Mouse (Mus musculus) kidney, adult 2 months (tissue): ENCODE results near the gene Gm7534. TPM values are rescaled to one million over a fixed set of nuclear protein-coding genes. Genes with fewer than 3 reads are reported as not detected.

Experiments
- DNase-seq: peaks from one replicate; pipeline ENCODE4 v3.0.0; 2021
- H3K27ac ChIP-seq: fragments of 200-500 bp; 2 replicates; pipeline ENCODE4 v1.5.1; 2012; ENCODE audit warnings: low read depth, low read length, control low read depth, inconsistent platforms; ENCODE audit not compliant: insufficient read depth
- H3K27me3 ChIP-seq: fragments of 200-500 bp; replicated peaks from 2 replicates; pipeline ENCODE4 v1.6.1; 2012; ENCODE audit warnings: mild to moderate bottlenecking, moderate library complexity, low read length, inconsistent platforms; ENCODE audit not compliant: control insufficient read depth, insufficient read depth
- H3K36me3 ChIP-seq: fragments of 200-500 bp; 2 replicates; pipeline ENCODE4 v1.6.1; 2012; ENCODE audit warnings: mild to moderate bottlenecking, moderate library complexity, low read length, inconsistent platforms; ENCODE audit not compliant: control insufficient read depth, insufficient read depth
- H3K4me1 ChIP-seq: fragments of 200-500 bp; 2 replicates; pipeline ENCODE4 v1.6.1; 2011; ENCODE audit warnings: low read length; ENCODE audit not compliant: control insufficient read depth, insufficient read depth
- H3K4me3 ChIP-seq: fragments of 200-500 bp; 2 replicates; pipeline ENCODE4 v1.5.1; 2011; ENCODE audit warnings: mild to moderate bottlenecking, low read depth, low read length, control low read depth; ENCODE audit not compliant: insufficient read depth
- CTCF ChIP-seq: fragments of 200-500 bp; conservative IDR thresholded peaks from 2 replicates; pipeline ENCODE4 v1.5.1; 2011; ENCODE audit warnings: low read depth, mild to moderate bottlenecking, control low read depth, low read length, moderate library complexity, mixed read lengths; ENCODE audit not compliant: insufficient read depth, insufficient read length
- POLR2A ChIP-seq: fragments of 200-500 bp; IDR thresholded peaks from one replicate; pipeline ENCODE4 v1.6.1; 2011; ENCODE audit warnings: low read depth, low read length, control low read depth
- WGBS: fragments of 180-500 bp; shearing (Covaris S2); methylation state at CpG from one replicate; pipeline ENCODE4 v1.1.7; 2018; 5-methylcytosine and 5-hydroxymethylcytosine counted together
- polyA plus RNA-seq: library from polyadenylated mRNA; depleted of rRNA; stranded (reverse); fragments of >200 nt; gene quantifications from 2 replicates; pipeline ENCODE4 v1.2.3, GENCODE M21; 2012

Gene Gm7534
- polyA plus RNA-seq, 1 experiment, result not detected

DNA sequence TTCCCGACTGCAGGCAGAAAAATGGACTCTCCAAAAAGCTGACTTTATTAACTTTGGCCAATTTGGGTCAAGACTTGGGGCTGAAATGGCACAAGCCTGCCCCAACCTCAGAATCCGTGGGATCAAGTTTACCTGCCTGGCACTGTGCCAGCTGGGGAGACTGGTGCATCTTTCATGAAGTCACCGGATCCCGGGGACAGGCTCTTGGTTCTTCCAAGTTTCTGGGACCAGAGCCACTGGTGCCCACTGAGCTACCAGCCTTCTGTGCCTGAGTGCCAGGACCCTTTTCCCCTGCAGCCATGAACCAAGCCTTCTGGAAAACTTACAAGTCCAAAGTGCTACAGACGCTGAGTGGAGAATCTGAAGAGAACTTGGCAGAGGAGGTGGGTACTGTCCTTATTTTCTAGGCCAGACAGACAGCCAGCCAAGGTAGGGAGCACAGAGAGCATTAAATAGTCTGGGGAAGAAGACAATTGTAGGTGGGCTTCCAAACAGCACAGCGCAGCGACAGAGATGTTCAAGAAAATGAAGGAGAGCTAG is 44.0 kb upstream of the Gm7534 start, which contains the start of gene Gm30191:
TSS of gene Gm30191 (plus strand) at position 217 of the 540 bp plus-strand sequence.
- H3K27me3 ChIP-seq, result peaks cover 4% of the 10 kb centered on the region; the same call in 1 of the 2 replicates
- no peaks in the 10 kb centered on the region for H3K36me3 ChIP-seq
- H3K27ac ChIP-seq, result no peak within 1 kb of the TSS
- peak; percentile 64 for DNase-seq
- no peak within 1 kb of the TSS for H3K4me3 ChIP-seq
- H3K4me1 ChIP-seq, result peaks cover 9% of the 10 kb centered on the region; the same call in 1 of the 2 replicates
- WGBS, result 61% methylated on average over 7 of the region's 7 CpGs
- TF ChIP-seq POLR2A (no peak), CTCF (no peak)

DNA sequence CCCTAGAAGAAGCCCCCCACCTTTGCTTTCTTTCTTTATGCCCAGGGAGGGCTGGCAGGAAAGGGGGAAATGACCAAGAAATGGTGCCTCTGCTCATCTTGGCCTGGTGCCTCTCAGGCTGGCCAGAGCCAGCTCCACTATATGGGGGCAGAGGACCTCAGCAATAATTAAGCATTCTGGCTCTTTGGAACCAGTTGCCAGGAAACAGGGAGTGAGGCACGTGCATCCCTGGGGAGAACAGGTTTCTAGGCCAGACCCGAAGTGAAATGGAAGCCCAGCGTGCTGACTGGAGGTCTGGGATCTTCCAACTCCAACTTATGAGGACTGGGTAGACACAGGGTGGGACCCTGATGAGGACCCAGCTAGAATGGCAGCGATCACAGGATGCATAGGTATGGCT is 43.5 kb upstream of the Gm7534 start:
- no peak overlapping the region for H3K27ac ChIP-seq
- no peak for TF ChIP-seq CTCF
- no peak for TF ChIP-seq POLR2A
- DNase-seq, result peak; percentile 63
- peaks cover 8% of the 10 kb centered on the region; the same call in 1 of the 2 replicates for H3K4me1 ChIP-seq
- peaks cover 3% of the 10 kb centered on the region; the same call in 1 of the 2 replicates for H3K27me3 ChIP-seq
- WGBS, result 26% methylated on average over 4 of the region's 4 CpGs
- no peak overlapping the region for H3K4me3 ChIP-seq
- no peaks in the 10 kb centered on the region for H3K36me3 ChIP-seq

DNA sequence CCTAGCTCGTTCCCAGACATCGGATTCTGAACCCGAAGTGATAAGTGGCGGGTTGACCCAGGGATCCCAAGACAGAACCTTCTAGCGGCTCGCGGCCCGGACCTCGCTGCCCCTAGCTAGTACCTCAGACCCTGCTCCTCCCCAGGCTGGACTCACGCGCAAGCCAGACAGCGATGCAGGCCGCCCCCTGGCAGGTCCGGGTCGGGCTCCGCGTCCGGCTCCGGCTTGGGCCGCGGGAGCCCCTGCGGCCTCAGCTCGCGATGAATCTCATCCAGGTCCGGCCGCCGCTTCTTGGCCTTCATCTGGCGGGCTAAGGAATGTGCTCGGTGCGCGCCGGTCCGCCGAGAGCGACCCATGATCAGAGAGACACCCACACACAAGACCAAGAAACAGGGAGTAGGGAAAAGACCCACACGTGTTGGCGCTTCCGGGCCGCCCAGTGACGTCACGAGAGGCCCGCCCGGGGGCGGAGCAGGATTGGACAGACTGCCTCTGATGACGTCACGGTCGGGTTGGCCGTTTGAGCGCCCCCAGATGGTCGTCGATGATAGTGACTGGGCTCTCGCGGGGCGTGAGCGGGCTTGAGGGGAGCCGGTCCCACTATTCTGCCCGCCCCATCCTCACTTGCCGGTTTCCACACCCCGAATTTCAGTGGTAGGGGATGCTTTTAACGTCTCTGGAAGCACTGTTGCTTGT is 42.5 kb upstream of the Gm7534 start, which contains the start of gene Zfp593:
TSS of gene Zfp593 (minus strand) at position 445 of the 696 bp plus-strand sequence.
- H3K4me3 ChIP-seq, result peak within 1 kb of the TSS; percentile 94
- no peak within 1 kb of the TSS for H3K27ac ChIP-seq
- H3K36me3 ChIP-seq, result no peaks in the 10 kb centered on the region
- DNase-seq, result peak; percentile 96
- under 1% methylated on average over 60 of the region's 60 CpGs for WGBS
- TF ChIP-seq CTCF (peak; percentile 75), POLR2A (no peak)
- no peaks in the 10 kb centered on the region for H3K27me3 ChIP-seq
- H3K4me1 ChIP-seq, result peaks cover 4% of the 10 kb centered on the region; the same call in 1 of the 2 replicates

DNA sequence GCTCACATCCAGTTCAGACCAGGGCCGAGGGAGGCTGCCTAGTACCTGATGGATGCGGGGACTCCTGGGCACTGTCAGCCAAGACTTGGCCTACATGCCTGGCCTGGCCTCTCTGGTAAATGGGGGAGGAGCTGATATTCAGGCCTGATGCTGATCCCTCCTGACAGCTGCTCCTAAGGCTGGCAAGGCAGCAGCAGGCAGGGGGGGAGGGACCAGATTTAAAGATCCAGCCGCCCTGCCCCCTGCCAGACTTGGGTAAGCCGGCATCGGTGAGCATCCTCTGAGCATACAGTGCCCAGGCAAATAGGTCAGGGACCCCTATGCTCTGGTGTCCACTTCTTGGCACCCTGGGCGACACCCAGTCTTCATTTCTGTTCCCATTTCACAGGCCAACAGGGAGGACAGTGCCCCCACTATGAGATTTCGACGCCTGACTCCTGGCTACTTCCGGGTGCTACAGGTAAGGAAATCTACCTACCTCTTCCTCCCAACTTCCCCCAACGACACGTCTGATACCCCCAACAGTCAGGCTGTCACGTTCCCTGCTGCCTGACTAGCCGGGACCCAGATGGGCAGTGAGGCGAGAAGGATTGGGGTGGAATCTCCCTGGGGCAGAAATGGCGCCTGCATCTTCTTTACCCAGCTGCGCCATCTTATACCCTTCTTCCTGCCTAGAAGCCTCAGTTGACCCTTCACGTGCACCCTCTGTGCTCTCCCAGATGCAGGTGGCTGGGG is 40.9 kb upstream of the Gm7534 start, which contains the start of gene E130218I03Rik:
TSS of gene E130218I03Rik (plus strand) at position 147 of the 735 bp plus-strand sequence.
- DNase-seq, result no peak
- Histone ChIP-seq H3K27me3 (no peaks in the 10 kb centered on the region), H3K4me1 (peaks cover 6% of the 10 kb centered on the region; the same call in 1 of the 2 replicates), H3K36me3 (no peaks in the 10 kb centered on the region), H3K27ac (no peak within 1 kb of the TSS), H3K4me3 (no peak within 1 kb of the TSS)
- no peak for TF ChIP-seq POLR2A
- TF ChIP-seq CTCF, result no peak
- 93% methylated on average over 17 of the region's 17 CpGs for WGBS

DNA sequence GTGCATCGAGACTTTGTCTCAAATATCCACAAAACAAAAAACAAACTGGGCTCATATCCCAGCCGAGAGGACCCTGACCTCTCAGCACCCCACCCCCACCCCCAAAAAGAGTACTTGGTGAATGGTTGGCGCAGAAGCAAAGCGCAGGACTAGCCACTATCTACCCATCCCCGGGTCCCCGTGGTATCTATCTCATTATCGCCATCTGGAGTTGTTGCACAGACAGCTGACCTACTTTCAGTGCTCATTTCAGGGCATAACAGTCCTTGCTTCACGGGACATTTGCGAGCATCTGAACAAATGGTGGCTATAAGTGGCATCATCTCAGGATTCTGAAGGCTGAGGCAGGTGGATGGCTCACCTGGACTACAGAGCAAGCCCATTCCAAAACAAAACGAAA is 35.9 kb upstream of the Gm7534 start:
- peaks cover 3% of the 10 kb centered on the region; the same call in 1 of the 2 replicates for H3K4me1 ChIP-seq
- TF ChIP-seq CTCF, result no peak
- no peak for TF ChIP-seq POLR2A
- no peaks in the 10 kb centered on the region for H3K27me3 ChIP-seq
- H3K27ac ChIP-seq, result no peak overlapping the region
- H3K4me3 ChIP-seq, result peak overlapping the region; percentile 46; the same call in 1 of the 2 replicates
- DNase-seq, result no peak
- WGBS, result 11% methylated on average over 10 of the region's 10 CpGs
- H3K36me3 ChIP-seq, result no peaks in the 10 kb centered on the region

DNA sequence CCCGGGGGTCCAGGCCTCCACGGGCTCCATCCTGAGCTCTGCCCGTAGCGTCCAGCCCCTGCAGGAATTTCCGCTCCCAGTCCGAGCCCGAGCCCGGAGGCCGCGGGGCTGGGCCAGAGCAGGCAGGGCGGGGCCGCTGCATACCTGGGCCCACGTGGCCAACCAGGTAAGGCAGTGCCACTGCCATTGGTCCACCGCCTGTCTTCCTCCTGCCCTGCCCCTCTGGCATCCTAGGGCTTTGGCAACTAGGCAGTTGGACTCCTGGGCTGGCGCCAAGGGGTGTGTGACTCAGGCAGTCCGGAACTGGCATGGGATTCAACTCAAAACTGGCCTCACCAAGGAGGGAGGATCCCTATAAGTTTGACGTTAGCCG is 35.5 kb upstream of the Gm7534 start, which contains the start of gene Cnksr1:
TSS of gene Cnksr1 (minus strand) at position 121 of the 373 bp plus-strand sequence.
- peak; percentile 97 for DNase-seq
- TF ChIP-seq POLR2A, result no peak
- no peak for TF ChIP-seq CTCF
- peak within 1 kb of the TSS; percentile 46 for H3K4me3 ChIP-seq
- 3% methylated on average over 18 of the region's 18 CpGs for WGBS
- H3K27me3 ChIP-seq, result no peaks in the 10 kb centered on the region
- H3K27ac ChIP-seq, result peak within 1 kb of the TSS; percentile 40
- peaks cover 3% of the 10 kb centered on the region; the same call in 1 of the 2 replicates for H3K4me1 ChIP-seq
- no peaks in the 10 kb centered on the region for H3K36me3 ChIP-seq
